Comparison of ENCODE assay signal across 10 mouse cellular contexts in the genomic region with DNA sequence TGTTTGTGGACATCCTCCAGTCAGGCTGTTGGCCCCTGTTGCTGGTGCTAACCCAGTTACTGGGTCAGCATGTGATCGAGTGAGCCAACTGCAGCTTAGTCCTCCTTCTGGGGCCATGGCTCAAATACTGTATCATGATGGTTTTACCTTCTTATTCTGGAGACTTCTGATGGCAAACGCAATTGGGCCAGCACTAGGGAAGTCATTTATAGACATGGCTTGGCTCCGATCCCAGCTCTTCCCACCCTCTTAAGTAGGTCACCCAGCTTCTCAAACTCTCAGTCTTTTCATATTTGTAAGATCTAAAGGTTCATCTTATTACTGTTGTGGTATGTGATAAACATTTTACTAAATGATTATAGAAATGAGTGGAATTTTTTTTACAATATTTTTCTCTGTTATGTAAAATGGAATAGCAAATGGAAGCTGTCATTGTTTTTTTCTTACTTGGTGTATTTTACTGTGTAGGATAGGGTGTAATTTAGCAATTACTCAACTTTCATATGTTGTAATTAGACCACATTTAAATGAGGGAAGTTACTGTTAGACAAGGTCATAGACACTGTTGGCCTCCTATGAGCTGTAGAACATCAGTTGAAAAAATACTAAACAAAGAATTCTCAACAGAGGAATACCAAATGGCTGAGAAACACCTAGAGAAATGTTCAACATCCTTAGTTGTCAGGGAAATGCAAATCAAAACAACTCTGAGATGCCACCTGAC.
DNase-seq lines count a peak whose midpoint lies in the region; ATAC-seq and TF ChIP-seq lines count a peak whose summit lies in the region.
"Had no signal": no experiment of that assay in that cellular context is flagged by ENCODE, and none has a peak within 500 bp of the region (broad histone marks: within the 10 kb centered on the region; RNA-seq: fewer than 3 reads in every experiment).

No protein-coding gene starts in this region.

- H3K9me3 ChIP-seq in liver, embryonic 11.5 days (ENCODE audit: control insufficient read depth, low read length): no peaks in the 10 kb centered on the region
- H3K9me3 ChIP-seq: stomach, embryonic 15.5 days had no signal

- H3K36me3 ChIP-seq in kidney, adult 2 months (ENCODE audit: control insufficient read depth, insufficient read depth, low read length): no peaks in the 10 kb centered on the region
- no peaks in the 10 kb centered on the region for H3K36me3 ChIP-seq in liver, embryonic 11.5 days (ENCODE audit: control insufficient read depth, insufficient read depth, low read length)
- H3K36me3 ChIP-seq: stomach, embryonic 15.5 days had no signal

- no peak for ATAC-seq in liver, embryonic 11.5 days (replicated peaks; ENCODE audit: low FRiP score)
- ATAC-seq: liver, postnatal 0 days had no signal

- no peak for TF ChIP-seq POLR2A in kidney, adult 2 months (IDR thresholded peaks at IDR 0.05; ENCODE audit: low read depth, low read length)
- TF ChIP-seq POLR2A in cerebellum, adult 2 months (IDR thresholded peaks at IDR 0.05; ENCODE audit: borderline replicate concordance, insufficient read depth, low read length): no peak

- H3K4me1 ChIP-seq in kidney, adult 2 months (ENCODE audit: control insufficient read depth, insufficient read depth, low read length): no peaks in the 10 kb centered on the region
- H3K4me1 ChIP-seq in cerebellum, adult 2 months (ENCODE audit: control insufficient read depth, insufficient read depth, low read length): no peaks in the 10 kb centered on the region
- H3K4me1 ChIP-seq in liver, embryonic 11.5 days (replicated peaks; ENCODE audit: control insufficient read depth, insufficient read depth, low read length): no peaks in the 10 kb centered on the region
- H3K4me1 ChIP-seq: stomach, embryonic 15.5 days had no signal

- H3K4me2 ChIP-seq in liver, embryonic 11.5 days: no peak overlapping the region
- H3K4me2 ChIP-seq: stomach, embryonic 15.5 days had no signal

- no peaks in the 10 kb centered on the region for H3K27me3 ChIP-seq in kidney, adult 2 months (replicated peaks; ENCODE audit: control insufficient read depth, insufficient read depth, low read length)
- H3K27me3 ChIP-seq in cerebellum, adult 2 months (ENCODE audit: control insufficient read depth, insufficient read depth, low read length): no peaks in the 10 kb centered on the region
- no peaks in the 10 kb centered on the region for H3K27me3 ChIP-seq in liver, embryonic 11.5 days (replicated peaks; ENCODE audit: control insufficient read depth, insufficient read depth, low read length)
- H3K27me3 ChIP-seq: stomach, embryonic 15.5 days had no signal

- H3K9ac ChIP-seq in liver, embryonic 11.5 days (ENCODE audit: low read depth, low read length): no peak overlapping the region
- H3K9ac ChIP-seq: liver, postnatal 0 days; stomach, embryonic 15.5 days had no signal

- H3K27ac ChIP-seq in kidney, adult 2 months (ENCODE audit: insufficient read depth, low read depth, low read length): no peak overlapping the region
- no peak overlapping the region for H3K27ac ChIP-seq in cerebellum, adult 2 months (ENCODE audit: insufficient read depth, low read length)
- no peak overlapping the region for H3K27ac ChIP-seq in liver, embryonic 11.5 days (ENCODE audit: low read depth, low read length)
- H3K27ac ChIP-seq: stomach, embryonic 15.5 days had no signal

- no peak overlapping the region for H3K4me3 ChIP-seq in kidney, adult 2 months (ENCODE audit: insufficient read depth, low read depth, low read length)
- H3K4me3 ChIP-seq in cerebellum, adult 2 months (replicated peaks; ENCODE audit: insufficient read depth, low read depth, low read length): no peak overlapping the region
- H3K4me3 ChIP-seq in liver, embryonic 11.5 days (ENCODE audit: low read depth, low read length): no peak overlapping the region
- H3K4me3 ChIP-seq: stomach, embryonic 15.5 days had no signal

- DNase-seq in kidney, adult 2 months: peak; percentile 4
- DNase-seq in kidney, adult 18-20 months: no peak
- DNase-seq in cerebellum, adult 2 months: peak; percentile 26 to 55
- peak; percentile 16 to 37 for DNase-seq in cerebellum, postnatal 36 days
- peak; percentile 50 for DNase-seq in right cerebral cortex, postnatal 14 days
- no peak for DNase-seq in urinary bladder, postnatal 4 days (ENCODE audit: low spot score in 2 of 2)
- DNase-seq in liver, embryonic 11.5 days (ENCODE audit: low spot score): no peak
- DNase-seq: kidney, adult 11 months; liver, postnatal 0 days had no signal

- no peak for TF ChIP-seq CTCF in kidney, adult 2 months (conservative IDR thresholded peaks at IDR 0.05; ENCODE audit: insufficient read depth, insufficient read length, low read depth, low read length)
- TF ChIP-seq CTCF in cerebellum, adult 2 months (IDR thresholded peaks at IDR 0.05; ENCODE audit: borderline replicate concordance, insufficient read depth, low read depth, low read length): no peak

- WGBS in kidney, adult 2 months: 81% methylated on average over 3 of the region's 3 CpGs
- WGBS in cerebellum, adult 2 months: 32% methylated on average over 3 of the region's 3 CpGs
- WGBS in liver, embryonic 11.5 days: 86% methylated on average over 3 of the region's 3 CpGs

Comparison
In these comparisons a context has a peak if more than half of its experiments do, and no peak if none do; other contexts are left out.
1. DNase-seq: peak in kidney, adult 2 months (single experiment), cerebellum, adult 2 months (2 of 2), cerebellum, postnatal 36 days (2 of 2) and right cerebral cortex, postnatal 14 days (single experiment); none in kidney, adult 18-20 months (single experiment), urinary bladder, postnatal 4 days (0 of 2) and liver, embryonic 11.5 days (single experiment).